Mouse (Mus musculus) brain, adult 2 months (tissue): ENCODE data around the gene Zdhhc13.

Experiments used
- DNase-seq: peaks from one replicate; pipeline ENCODE4 v3.0.0; 2011; ENCODE audit warnings: low read depth, low spot score

Zdhhc13 gene

GRCm38 (mm10) chr7:48784773-48785523 is 3.9 kb upstream of the Zdhhc13 start:
- DNase-seq: peak; percentile 73

GRCm38 (mm10) chr7:48788348-48788747 is 455 bp upstream of the Zdhhc13 start:
- peak; percentile 51 for DNase-seq

- no peak for DNase-seq
Observed at GRCm38 (mm10) chr7:48790117-48790516, 1.3 kb downstream of the Zdhhc13 start.

- DNase-seq: no peak
Observed at GRCm38 (mm10) chr7:48791412-48791811, 2.6 kb downstream of the Zdhhc13 start.

- no peak for DNase-seq
Observed at GRCm38 (mm10) chr7:48795130-48795529, 6.3 kb downstream of the Zdhhc13 start.

GRCm38 (mm10) chr7:48803381-48803780 is 14.6 kb downstream of the Zdhhc13 start:
- peak; percentile 46 for DNase-seq

- DNase-seq: peak; percentile 14
Observed at GRCm38 (mm10) chr7:48806587-48806986, 17.8 kb downstream of the Zdhhc13 start.

GRCm38 (mm10) chr7:48810652-48811051 is 21.8 kb downstream of the Zdhhc13 start:
- DNase-seq: no peak

GRCm38 (mm10) chr7:48812358-48812757 is 23.6 kb downstream of the Zdhhc13 start:
- DNase-seq: no peak

- DNase-seq: no peak
Observed at GRCm38 (mm10) chr7:48813594-48813993, 24.8 kb downstream of the Zdhhc13 start.

- DNase-seq: no peak
Observed at GRCm38 (mm10) chr7:48821654-48822053, 32.9 kb downstream of the Zdhhc13 start.

GRCm38 (mm10) chr7:48823621-48824020 is 34.8 kb downstream of the Zdhhc13 start:
- DNase-seq: no peak

GRCm38 (mm10) chr7:48824671-48825070 is 35.9 kb downstream of the Zdhhc13 start:
- DNase-seq: no peak

- DNase-seq: no peak
Observed at GRCm38 (mm10) chr7:48825170-48825569, 36.4 kb downstream of the Zdhhc13 start.

GRCm38 (mm10) chr7:48829177-48829910 is 40.5 kb downstream of the Zdhhc13 start:
- no peak for DNase-seq

GRCm38 (mm10) chr7:48830395-48830794 is 41.6 kb downstream of the Zdhhc13 start:
- no peak for DNase-seq

GRCm38 (mm10) chr7:48832735-48833134 is 43.9 kb downstream of the Zdhhc13 start:
- DNase-seq: no peak

- DNase-seq: peak; percentile 27
Observed at GRCm38 (mm10) chr7:48834371-48834970, 45.7 kb downstream of the Zdhhc13 start.

GRCm38 (mm10) chr7:48834989-48835626 is 46.3 kb downstream of the Zdhhc13 start:
- DNase-seq: peak; percentile 42

- DNase-seq: no peak
Observed at GRCm38 (mm10) chr7:48836949-48837348, 48.1 kb downstream of the Zdhhc13 start.

GRCm38 (mm10) chr7:48838434-48838833 is 49.6 kb downstream of the Zdhhc13 start:
- DNase-seq: no peak

- DNase-seq: no peak
Observed at GRCm38 (mm10) chr7:48840545-48840944, 51.7 kb downstream of the Zdhhc13 start.
